Mouse (Mus musculus): ENCODE results near the gene Nck2. TPM values are rescaled to one million over a fixed set of nuclear protein-coding genes. Genes with fewer than 3 reads are reported as not detected.
A peak's percentile ranks its signal among the peaks of the same experiment; 100 is the strongest.

Gene Nck2
- polyA plus RNA-seq, 1 experiment from 2014 or later = 53.2 TPM

GRCm38 (mm10) chr1:43445170-43446088 is 1.1 kb downstream of the Nck2 start:
- ATAC-seq (ENCODE audit: insufficient number of reproducible peaks, low FRiP score, low TSS enrichment, low read depth) (peak; percentile 94), DNase-seq (ENCODE audit: low spot score) (peak; percentile 93)
- H3K27me3 ChIP-seq (ENCODE audit: control insufficient read depth, insufficient read depth, low read length) = no peaks in the 10 kb centered on the region
- H3K9me3 ChIP-seq (ENCODE audit: control insufficient read depth, low read length) = no peaks in the 10 kb centered on the region
- under 1% methylated on average over 70 of the region's 86 CpGs for WGBS
- peak overlapping the region; percentile 84 for H3K4me2 ChIP-seq (ENCODE audit: low read depth, severe bottlenecking)
- H3K4me3 ChIP-seq (ENCODE audit: low read depth, low read length) = peak overlapping the region; percentile 93
- H3K9ac ChIP-seq (ENCODE audit: low read length) = peak overlapping the region; percentile 97
- peaks cover 17% of the 10 kb centered on the region for H3K4me1 ChIP-seq (ENCODE audit: control insufficient read depth, insufficient read depth, low read length)
- H3K36me3 ChIP-seq (ENCODE audit: control insufficient read depth, insufficient read depth, low read length) = no peaks in the 10 kb centered on the region
- H3K27ac ChIP-seq (replicated peaks; ENCODE audit: low read depth, low read length) = peak overlapping the region; percentile 97

GRCm38 (mm10) chr1:43446089-43446533 is 1.7 kb downstream of the Nck2 start:
- ATAC-seq (ENCODE audit: insufficient number of reproducible peaks, low FRiP score, low TSS enrichment, low read depth) (no peak; the same call in 1 of the 2 replicates), DNase-seq (ENCODE audit: low spot score) (peak; percentile 81)
- Histone ChIP-seq H3K36me3 (ENCODE audit: control insufficient read depth, insufficient read depth, low read length) (no peaks in the 10 kb centered on the region), H3K4me2 (ENCODE audit: low read depth, severe bottlenecking) (peak overlapping the region; percentile 84), H3K27me3 (ENCODE audit: control insufficient read depth, insufficient read depth, low read length) (no peaks in the 10 kb centered on the region), H3K4me1 (ENCODE audit: control insufficient read depth, insufficient read depth, low read length) (peaks cover 17% of the 10 kb centered on the region), H3K9ac (ENCODE audit: low read length) (peak overlapping the region; percentile 97), H3K27ac (replicated peaks; ENCODE audit: low read depth, low read length) (peak overlapping the region; percentile 97), H3K4me3 (ENCODE audit: low read depth, low read length) (peak overlapping the region; percentile 93), H3K9me3 (ENCODE audit: control insufficient read depth, low read length) (no peaks in the 10 kb centered on the region)
- 0% methylated on average over 40 of the region's 44 CpGs for WGBS

- 13% methylated on average over 16 of the region's 16 CpGs for WGBS
- no peaks in the 10 kb centered on the region for H3K36me3 ChIP-seq (ENCODE audit: control insufficient read depth, insufficient read depth, low read length)
- ATAC-seq (ENCODE audit: insufficient number of reproducible peaks, low FRiP score, low TSS enrichment, low read depth) (no peak), DNase-seq (ENCODE audit: low spot score) (peak; percentile 70)
- no peaks in the 10 kb centered on the region for H3K27me3 ChIP-seq (ENCODE audit: control insufficient read depth, insufficient read depth, low read length)
- peak overlapping the region; percentile 84 for H3K4me2 ChIP-seq (ENCODE audit: low read depth, severe bottlenecking)
- peaks cover 17% of the 10 kb centered on the region for H3K4me1 ChIP-seq (ENCODE audit: control insufficient read depth, insufficient read depth, low read length)
- peak overlapping the region; percentile 93 for H3K4me3 ChIP-seq (ENCODE audit: low read depth, low read length)
- peak overlapping the region; percentile 97 for H3K9ac ChIP-seq (ENCODE audit: low read length)
- H3K27ac ChIP-seq (replicated peaks; ENCODE audit: low read depth, low read length) = no peak overlapping the region
- H3K9me3 ChIP-seq (ENCODE audit: control insufficient read depth, low read length) = no peaks in the 10 kb centered on the region
Observed at GRCm38 (mm10) chr1:43446731-43447601, 2.6 kb downstream of the Nck2 start.

GRCm38 (mm10) chr1:43447602-43448287 is 3.4 kb downstream of the Nck2 start:
- no peak for DNase-seq (ENCODE audit: low spot score)
- H3K4me1 ChIP-seq (ENCODE audit: control insufficient read depth, insufficient read depth, low read length) = peaks cover 17% of the 10 kb centered on the region
- no peak overlapping the region for H3K9ac ChIP-seq (ENCODE audit: low read length)

GRCm38 (mm10) chr1:43450811-43451210 is 6.4 kb downstream of the Nck2 start:
- ATAC-seq (ENCODE audit: insufficient number of reproducible peaks, low FRiP score, low TSS enrichment, low read depth) (no peak), DNase-seq (ENCODE audit: low spot score) (no peak)
- peaks cover 10% of the 10 kb centered on the region for H3K4me1 ChIP-seq (ENCODE audit: control insufficient read depth, insufficient read depth, low read length)
- no peak overlapping the region for H3K9ac ChIP-seq (ENCODE audit: low read length)
- 77% methylated on average over 1 of the region's 1 CpGs for whole genome bisulfite sequencing
- H3K4me2 ChIP-seq (ENCODE audit: low read depth, severe bottlenecking) = no peak overlapping the region
- no peak overlapping the region for H3K27ac ChIP-seq (replicated peaks; ENCODE audit: low read depth, low read length)
- H3K4me3 ChIP-seq (ENCODE audit: low read depth, low read length) = no peak overlapping the region
- no peaks in the 10 kb centered on the region for H3K27me3 ChIP-seq (ENCODE audit: control insufficient read depth, insufficient read depth, low read length)
- no peaks in the 10 kb centered on the region for H3K9me3 ChIP-seq (ENCODE audit: control insufficient read depth, low read length)
- H3K36me3 ChIP-seq (ENCODE audit: control insufficient read depth, insufficient read depth, low read length) = no peaks in the 10 kb centered on the region

More at GRCm38 (mm10) chr1:43447602-43448287, 3.4 kb downstream of the Nck2 start:
- Histone ChIP-seq H3K27ac (replicated peaks; ENCODE audit: low read depth, low read length) (no peak overlapping the region), H3K4me2 (ENCODE audit: low read depth, severe bottlenecking) (peak overlapping the region; percentile 84), H3K9me3 (ENCODE audit: control insufficient read depth, low read length) (no peaks in the 10 kb centered on the region), H3K4me3 (ENCODE audit: low read depth, low read length) (peak overlapping the region; percentile 93), H3K27me3 (ENCODE audit: control insufficient read depth, insufficient read depth, low read length) (no peaks in the 10 kb centered on the region), H3K36me3 (ENCODE audit: control insufficient read depth, insufficient read depth, low read length) (no peaks in the 10 kb centered on the region)
- WGBS = 35% methylated on average over 9 of the region's 9 CpGs
- no peak for ATAC-seq (ENCODE audit: insufficient number of reproducible peaks, low FRiP score, low TSS enrichment, low read depth)

GRCm38 (mm10) chr1:43453683-43454082 is 9.3 kb downstream of the Nck2 start:
- H3K4me3 ChIP-seq (ENCODE audit: low read depth, low read length) = no peak overlapping the region
- H3K9ac ChIP-seq (ENCODE audit: low read length) = no peak overlapping the region
- H3K4me2 ChIP-seq (ENCODE audit: low read depth, severe bottlenecking) = no peak overlapping the region
- ATAC-seq (ENCODE audit: insufficient number of reproducible peaks, low FRiP score, low TSS enrichment, low read depth) (no peak), DNase-seq (ENCODE audit: low spot score) (no peak)
- no peak overlapping the region for H3K27ac ChIP-seq (replicated peaks; ENCODE audit: low read depth, low read length)
- H3K27me3 ChIP-seq (ENCODE audit: control insufficient read depth, insufficient read depth, low read length) = no peaks in the 10 kb centered on the region
- WGBS = 94% methylated on average over 3 of the region's 3 CpGs
- H3K9me3 ChIP-seq (ENCODE audit: control insufficient read depth, low read length) = no peaks in the 10 kb centered on the region
- no peaks in the 10 kb centered on the region for H3K4me1 ChIP-seq (ENCODE audit: control insufficient read depth, insufficient read depth, low read length)
- no peaks in the 10 kb centered on the region for H3K36me3 ChIP-seq (ENCODE audit: control insufficient read depth, insufficient read depth, low read length)

- no peaks in the 10 kb centered on the region for H3K36me3 ChIP-seq (ENCODE audit: control insufficient read depth, insufficient read depth, low read length)
- no peak overlapping the region for H3K4me2 ChIP-seq (ENCODE audit: low read depth, severe bottlenecking)
- ATAC-seq (ENCODE audit: insufficient number of reproducible peaks, low FRiP score, low TSS enrichment, low read depth) (no peak), DNase-seq (ENCODE audit: low spot score) (no peak)
- H3K27ac ChIP-seq (replicated peaks; ENCODE audit: low read depth, low read length) = no peak overlapping the region
- no peak overlapping the region for H3K4me3 ChIP-seq (ENCODE audit: low read depth, low read length)
- no peaks in the 10 kb centered on the region; the same call in 1 of the 2 replicates for H3K4me1 ChIP-seq (ENCODE audit: control insufficient read depth, insufficient read depth, low read length)
- H3K27me3 ChIP-seq (ENCODE audit: control insufficient read depth, insufficient read depth, low read length) = no peaks in the 10 kb centered on the region
- 76% methylated on average over 8 of the region's 8 CpGs for WGBS
- H3K9ac ChIP-seq (ENCODE audit: low read length) = no peak overlapping the region
- H3K9me3 ChIP-seq (ENCODE audit: control insufficient read depth, low read length) = no peaks in the 10 kb centered on the region
Observed at GRCm38 (mm10) chr1:43454741-43455140, 10.4 kb downstream of the Nck2 start.

- ATAC-seq (ENCODE audit: insufficient number of reproducible peaks, low FRiP score, low TSS enrichment, low read depth) = no peak
- Histone ChIP-seq H3K27me3 (ENCODE audit: control insufficient read depth, insufficient read depth, low read length) (no peaks in the 10 kb centered on the region), H3K9ac (ENCODE audit: low read length) (no peak overlapping the region), H3K36me3 (ENCODE audit: control insufficient read depth, insufficient read depth, low read length) (no peaks in the 10 kb centered on the region), H3K27ac (replicated peaks; ENCODE audit: low read depth, low read length) (no peak overlapping the region), H3K9me3 (ENCODE audit: control insufficient read depth, low read length) (no peaks in the 10 kb centered on the region), H3K4me1 (ENCODE audit: control insufficient read depth, insufficient read depth, low read length) (no peaks in the 10 kb centered on the region; the same call in 1 of the 2 replicates), H3K4me2 (ENCODE audit: low read depth, severe bottlenecking) (no peak overlapping the region), H3K4me3 (ENCODE audit: low read depth, low read length) (no peak overlapping the region)
- WGBS = 65% methylated on average over 1 of the region's 1 CpGs
- no peak for DNase-seq (ENCODE audit: low spot score)
Observed at GRCm38 (mm10) chr1:43455196-43455595, 10.8 kb downstream of the Nck2 start.
